Mouse (Mus musculus) kidney, adult 10 weeks (tissue): ENCODE results near the gene C1qbp. TPM values are rescaled to one million over a fixed set of nuclear protein-coding genes. Genes with fewer than 3 reads are reported as not detected.

Experiments used
- polyA plus RNA-seq: library from polyadenylated mRNA; stranded (reverse); fragments of 350-450 nt; fragmentation: Illumina TruSeq; extraction: RNeasy Lipid Tissue Mini Kit (QIAGEN cat#74804); gene quantifications from one replicate; pipeline ENCODE4 v1.2.3, GENCODE M21; 2014; ENCODE audit warnings: low read depth, low replicate concordance

Gene C1qbp
- 218 TPM for polyA plus RNA-seq

GRCm38 (mm10) chr11:70982557-70983228 is at the start of gene C1qbp:
C1qbp (minus strand) TSS chr11:70983026.

GRCm38 (mm10) chr11:71019201-71020068 is 36.6 kb upstream of the C1qbp start, which contains the start of the genes Mis12 and Derl2:
Mis12 (plus strand) TSS chr11:71019611.
Derl2 (minus strand) TSS chr11:71019841.

GRCm38 (mm10) chr11:71004316-71004773 is 21.5 kb upstream of the C1qbp start, which contains the start of gene Dhx33:
Dhx33 (minus strand) TSS chr11:71004437.

GRCm38 (mm10) chr11:70969821-70970559 is 12.8 kb downstream of the C1qbp start, which contains the start of the genes Nup88 and Rpain:
Nup88 (minus strand) TSS chr11:70969973.
Rpain (plus strand) TSS chr11:70970213.

Other genes with a start within 250 kb of the C1qbp start
- 3.5 TPM for gene Zfp3, start 218.8 kb downstream of the C1qbp start, polyA plus RNA-seq
- gene Scimp, start 170.4 kb downstream of the C1qbp start, polyA plus RNA-seq, result 1.7 TPM
- 60.4 TPM for gene Rabep1, start 138.2 kb downstream of the C1qbp start, polyA plus RNA-seq
- 112 TPM for gene Nup88, start 13.1 kb downstream of the C1qbp start, polyA plus RNA-seq
- 10.7 TPM for gene Rpain, start 12.8 kb downstream of the C1qbp start, polyA plus RNA-seq
- gene Dhx33, start 21.4 kb upstream of the C1qbp start, polyA plus RNA-seq, result 10.2 TPM
- gene Mis12, start 36.6 kb upstream of the C1qbp start, polyA plus RNA-seq, result 32.6 TPM
- 78.4 TPM for gene Derl2, start 36.8 kb upstream of the C1qbp start, polyA plus RNA-seq
- not detected for gene 6330403K07Rik, start 50.5 kb upstream of the C1qbp start, polyA plus RNA-seq
- gene Nlrp1a, start 161.7 kb upstream of the C1qbp start, polyA plus RNA-seq, result not detected
- 0.16 TPM for gene Nlrp1b, start 247.7 kb upstream of the C1qbp start, polyA plus RNA-seq